Mouse (Mus musculus): ENCODE results near the gene Tph1. TPM values are rescaled to one million over a fixed set of nuclear protein-coding genes. Genes with fewer than 3 reads are reported as not detected.

The Tph1 gene
- total RNA-seq (2014; fragmentation: Nextera tagmentation): 171 and 201 TPM in 2 replicates
- total RNA-seq (2017): 386 and 387 TPM in 2 replicates
- polyA plus RNA-seq (2012): 2.1 and 3.6 TPM in 2 replicates

DNA sequence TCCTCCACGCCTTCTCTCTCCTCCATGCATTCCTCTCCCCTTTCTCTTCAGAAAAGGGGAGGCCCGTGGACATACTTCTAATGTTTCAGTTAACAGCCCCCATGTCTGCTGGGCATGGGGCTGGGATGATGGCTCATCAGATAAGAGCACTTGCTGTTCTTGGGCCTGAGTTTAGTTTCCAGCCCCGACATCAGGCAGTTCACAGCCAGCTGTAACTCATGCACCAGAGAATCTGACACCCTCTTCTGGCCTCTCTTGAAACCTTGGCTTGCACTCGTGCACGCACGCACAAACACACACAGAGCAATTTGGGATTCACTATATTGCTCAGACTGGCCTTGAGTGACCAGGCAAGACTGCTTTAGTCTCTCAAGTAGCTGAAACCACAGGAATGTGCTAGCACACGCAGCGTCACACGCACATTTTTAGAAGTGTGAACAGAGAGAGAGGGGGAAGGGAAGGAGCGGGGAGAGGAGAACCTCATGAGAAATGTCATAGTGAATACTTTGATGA lies at the start of gene Tph1:
Gene Tph1 (minus strand): TSS at position 378 of the 513 bp plus-strand sequence.
- TF ChIP-seq TAL1 (conservative IDR thresholded peaks at IDR 0.05; ENCODE audit: low read depth, low read length) (no peak), GATA1 (IDR thresholded peaks at IDR 0.05; ENCODE audit: borderline replicate concordance, low read length) (no peak), CTCF (IDR thresholded peaks at IDR 0.05; ENCODE audit: low read depth, low read length) (no peak), GATA2 (IDR thresholded peaks at IDR 0.05; ENCODE audit: borderline replicate concordance, low read depth, low read length) (no peak), POLR2AphosphoS5 (IDR thresholded peaks at IDR 0.05; ENCODE audit: insufficient replicate concordance, low read depth, low read length) (no peak)
- ATAC-seq (ENCODE audit: extremely low read depth, insufficient number of reproducible peaks, low FRiP score, poor library complexity, severe bottlenecking) (no peak), DNase-seq (ENCODE audit: low spot score) (no peak)
- H3K4me3 ChIP-seq (ENCODE audit: low read depth, low read length): peak within 1 kb of the TSS; percentile 10; the same call in 1 of the 2 replicates
- 0 out of 2 replicates have a peak, but pooled peaks cover 3% of the 10 kb centered on the region for H3K9me3 ChIP-seq (replicated peaks)
- H3K4me1 ChIP-seq (ENCODE audit: insufficient read depth, low read depth, low read length): peaks cover 82% of the 10 kb centered on the region
- no peaks in the 10 kb centered on the region for H3K36me3 ChIP-seq (replicated peaks)
- no peaks in the 10 kb centered on the region for H3K27me3 ChIP-seq (ENCODE audit: insufficient read depth, low read length)

DNA sequence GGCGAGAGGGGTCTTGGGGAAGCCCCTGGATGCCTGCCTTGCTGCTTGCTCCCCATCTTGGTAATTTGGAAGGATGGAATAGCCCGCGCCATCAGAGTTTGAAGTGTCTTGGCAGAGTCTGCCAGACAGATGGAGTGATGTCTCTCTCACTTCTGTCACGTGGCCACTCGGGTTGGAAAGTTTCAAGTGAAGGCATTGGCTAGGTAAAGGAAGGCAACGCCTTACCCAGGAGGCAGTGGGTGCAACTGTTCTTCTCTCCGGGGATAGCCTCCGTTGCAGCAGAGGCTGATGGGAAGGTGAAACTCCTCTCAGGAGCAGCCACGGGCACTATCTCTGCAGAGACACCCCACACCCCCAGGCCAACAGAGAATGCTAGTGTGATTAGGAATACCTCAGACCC lies 48.1 kb upstream of the Tph1 start:
- Histone ChIP-seq H3K9me3 (replicated peaks) (no peaks in the 10 kb centered on the region), H3K36me3 (replicated peaks) (no peaks in the 10 kb centered on the region), H3K4me1 (ENCODE audit: insufficient read depth, low read depth, low read length) (peaks cover 4% of the 10 kb centered on the region; the same call in 1 of the 2 replicates), H3K4me3 (ENCODE audit: low read depth, low read length) (no peak overlapping the region), H3K27me3 (ENCODE audit: insufficient read depth, low read length) (peaks cover 31% of the 10 kb centered on the region)
- ATAC-seq (ENCODE audit: extremely low read depth, insufficient number of reproducible peaks, low FRiP score, poor library complexity, severe bottlenecking) (no peak), DNase-seq (ENCODE audit: low spot score) (no peak)
- TF ChIP-seq POLR2AphosphoS5 (IDR thresholded peaks at IDR 0.05; ENCODE audit: insufficient replicate concordance, low read depth, low read length) (no peak), GATA1 (IDR thresholded peaks at IDR 0.05; ENCODE audit: borderline replicate concordance, low read length) (no peak), TAL1 (conservative IDR thresholded peaks at IDR 0.05; ENCODE audit: low read depth, low read length) (no peak), CTCF (IDR thresholded peaks at IDR 0.05; ENCODE audit: low read depth, low read length) (no peak), GATA2 (IDR thresholded peaks at IDR 0.05; ENCODE audit: borderline replicate concordance, low read depth, low read length) (no peak)

DNA sequence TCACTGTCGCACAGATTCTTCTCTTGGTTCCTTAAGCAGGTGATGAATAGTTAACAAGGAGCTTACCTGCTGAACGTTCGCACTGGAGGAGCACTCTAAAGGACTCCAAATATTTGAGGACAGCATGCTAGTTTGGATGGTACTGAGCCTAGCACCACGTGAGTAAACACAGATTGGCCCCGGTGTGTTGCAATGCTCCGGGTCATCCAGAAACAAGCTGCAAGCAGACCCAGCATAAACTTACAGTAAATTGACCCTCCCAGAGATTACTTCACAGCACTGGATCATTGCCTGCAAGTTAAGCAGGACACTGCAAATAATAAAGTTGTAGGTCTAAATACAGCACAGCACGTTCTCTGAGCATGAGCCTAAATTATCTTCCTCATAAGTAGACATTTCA lies 47.2 kb upstream of the Tph1 start:
- TF ChIP-seq TAL1 (conservative IDR thresholded peaks at IDR 0.05; ENCODE audit: low read depth, low read length) (no peak), CTCF (IDR thresholded peaks at IDR 0.05; ENCODE audit: low read depth, low read length) (no peak), GATA2 (IDR thresholded peaks at IDR 0.05; ENCODE audit: borderline replicate concordance, low read depth, low read length) (no peak)
- no peak for ATAC-seq (ENCODE audit: extremely low read depth, insufficient number of reproducible peaks, low FRiP score, poor library complexity, severe bottlenecking)
- Histone ChIP-seq H3K27me3 (ENCODE audit: insufficient read depth, low read length) (peaks cover 31% of the 10 kb centered on the region), H3K9me3 (replicated peaks) (no peaks in the 10 kb centered on the region), H3K36me3 (replicated peaks) (no peaks in the 10 kb centered on the region), H3K4me1 (ENCODE audit: insufficient read depth, low read depth, low read length) (peaks cover 4% of the 10 kb centered on the region; the same call in 1 of the 2 replicates), H3K4me3 (ENCODE audit: low read depth, low read length) (no peak overlapping the region)
- no peak for DNase-seq (ENCODE audit: low spot score)

DNA sequence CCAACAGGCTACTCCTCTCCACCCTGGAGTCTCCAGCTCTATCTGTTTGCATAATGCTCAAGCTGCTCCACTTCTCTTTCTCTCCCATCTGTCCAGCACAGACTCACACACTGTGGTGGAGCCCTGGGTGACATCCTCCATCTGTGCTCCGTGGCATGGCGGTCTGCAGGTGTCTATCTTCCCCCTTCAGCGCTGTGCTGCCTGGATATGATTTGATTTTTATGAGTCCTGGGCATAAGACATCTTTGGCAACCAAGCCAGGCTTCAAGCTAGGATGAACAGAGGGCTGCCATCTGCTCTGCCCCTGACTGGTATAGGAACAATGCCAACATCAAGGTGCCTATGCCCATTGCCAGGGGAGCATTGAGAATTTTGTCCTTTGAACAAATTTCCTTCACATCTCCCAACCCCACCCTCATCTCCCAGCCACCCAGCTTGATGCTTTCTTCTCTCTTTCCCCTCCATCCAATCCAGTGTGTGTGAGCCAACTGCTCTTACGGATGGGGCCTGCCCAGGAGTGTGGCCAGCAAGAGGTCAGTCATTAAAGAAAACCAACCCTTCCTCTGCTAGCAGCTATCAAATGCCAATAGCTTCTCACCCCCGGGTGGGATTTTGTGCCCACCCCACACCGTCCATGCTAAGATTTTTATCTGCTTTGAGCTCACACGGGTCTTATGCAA lies 46.4 kb upstream of the Tph1 start:
- no peak for ATAC-seq (ENCODE audit: extremely low read depth, insufficient number of reproducible peaks, low FRiP score, poor library complexity, severe bottlenecking)
- no peak for TF ChIP-seq GATA1 (IDR thresholded peaks at IDR 0.05; ENCODE audit: borderline replicate concordance, low read length)
- no peak for TF ChIP-seq POLR2AphosphoS5 (IDR thresholded peaks at IDR 0.05; ENCODE audit: insufficient replicate concordance, low read depth, low read length)
- no peak for TF ChIP-seq TAL1 (conservative IDR thresholded peaks at IDR 0.05; ENCODE audit: low read depth, low read length)
- TF ChIP-seq CTCF (IDR thresholded peaks at IDR 0.05; ENCODE audit: low read depth, low read length): no peak
- no peak for DNase-seq (ENCODE audit: low spot score)
- H3K36me3 ChIP-seq (replicated peaks): no peaks in the 10 kb centered on the region
- peaks cover 8% of the 10 kb centered on the region for H3K4me1 ChIP-seq (ENCODE audit: insufficient read depth, low read depth, low read length)
- H3K4me3 ChIP-seq (ENCODE audit: low read depth, low read length): no peak overlapping the region
- peaks cover 31% of the 10 kb centered on the region for H3K27me3 ChIP-seq (ENCODE audit: insufficient read depth, low read length)
- H3K9me3 ChIP-seq (replicated peaks): no peaks in the 10 kb centered on the region

DNA sequence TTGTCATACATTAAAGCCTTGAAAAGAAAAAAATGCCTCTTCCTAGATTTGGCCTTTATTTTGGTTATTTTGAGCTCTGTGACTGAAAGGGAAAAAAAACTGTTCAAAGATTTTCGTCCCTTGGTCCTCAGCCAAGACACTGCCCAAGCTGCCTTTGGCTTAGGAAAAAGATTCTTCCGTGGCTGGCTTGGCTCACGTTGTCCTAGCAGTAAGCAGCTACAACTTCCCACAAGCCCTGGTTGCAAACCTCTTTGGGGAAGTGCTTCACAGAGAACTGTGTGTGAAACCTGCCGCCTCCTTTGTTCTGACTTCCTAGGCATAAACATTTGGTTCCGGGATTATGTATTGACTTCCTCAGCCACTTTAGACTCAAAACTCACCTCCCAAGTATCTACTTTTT lies 44.6 kb upstream of the Tph1 start:
- H3K4me3 ChIP-seq (ENCODE audit: low read depth, low read length): no peak overlapping the region
- peaks cover 24% of the 10 kb centered on the region for H3K4me1 ChIP-seq (ENCODE audit: insufficient read depth, low read depth, low read length)
- no peaks in the 10 kb centered on the region for H3K36me3 ChIP-seq (replicated peaks)
- TF ChIP-seq GATA1 (IDR thresholded peaks at IDR 0.05; ENCODE audit: borderline replicate concordance, low read length) (no peak), CTCF (IDR thresholded peaks at IDR 0.05; ENCODE audit: low read depth, low read length) (no peak), POLR2AphosphoS5 (IDR thresholded peaks at IDR 0.05; ENCODE audit: insufficient replicate concordance, low read depth, low read length) (no peak), TAL1 (conservative IDR thresholded peaks at IDR 0.05; ENCODE audit: low read depth, low read length) (no peak), GATA2 (IDR thresholded peaks at IDR 0.05; ENCODE audit: borderline replicate concordance, low read depth, low read length) (no peak)
- no peaks in the 10 kb centered on the region for H3K9me3 ChIP-seq (replicated peaks)
- peaks cover 28% of the 10 kb centered on the region for H3K27me3 ChIP-seq (ENCODE audit: insufficient read depth, low read length)
- DNase-seq (ENCODE audit: low spot score) (no peak), ATAC-seq (ENCODE audit: extremely low read depth, insufficient number of reproducible peaks, low FRiP score, poor library complexity, severe bottlenecking) (no peak)

DNA sequence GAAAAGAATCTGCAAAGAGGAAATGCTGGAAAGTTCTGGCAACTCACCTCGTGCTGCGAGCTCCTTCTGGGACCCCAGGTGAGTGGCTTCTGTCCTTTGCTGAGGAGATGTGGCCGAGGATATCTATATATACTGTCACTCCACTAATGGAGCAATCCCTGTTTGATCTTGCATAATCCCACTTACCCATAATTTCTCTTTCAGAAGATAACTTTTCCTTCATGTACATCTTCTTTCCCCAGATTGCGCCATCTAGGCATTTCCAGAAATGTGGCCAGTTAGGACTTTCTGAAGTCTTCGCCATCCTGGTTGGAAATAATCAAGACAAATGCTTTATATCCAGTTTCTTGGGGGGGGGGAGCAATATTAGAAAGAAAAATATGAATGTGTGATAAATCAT lies 43.3 kb upstream of the Tph1 start, which contains the start of gene Saa3:
Gene Saa3 (minus strand): TSS at position 101 of the 400 bp plus-strand sequence.
- H3K9me3 ChIP-seq (replicated peaks): no peaks in the 10 kb centered on the region
- DNase-seq (ENCODE audit: low spot score): no peak
- peaks cover 22% of the 10 kb centered on the region for H3K27me3 ChIP-seq (ENCODE audit: insufficient read depth, low read length)
- no peak for ATAC-seq (ENCODE audit: extremely low read depth, insufficient number of reproducible peaks, low FRiP score, poor library complexity, severe bottlenecking)
- TF ChIP-seq GATA2 (IDR thresholded peaks at IDR 0.05; ENCODE audit: borderline replicate concordance, low read depth, low read length) (no peak), TAL1 (conservative IDR thresholded peaks at IDR 0.05; ENCODE audit: low read depth, low read length) (no peak), GATA1 (IDR thresholded peaks at IDR 0.05; ENCODE audit: borderline replicate concordance, low read length) (no peak), POLR2AphosphoS5 (IDR thresholded peaks at IDR 0.05; ENCODE audit: insufficient replicate concordance, low read depth, low read length) (no peak), CTCF (IDR thresholded peaks at IDR 0.05; ENCODE audit: low read depth, low read length) (no peak)
- no peaks in the 10 kb centered on the region for H3K36me3 ChIP-seq (replicated peaks)
- H3K4me1 ChIP-seq (ENCODE audit: insufficient read depth, low read depth, low read length): peaks cover 26% of the 10 kb centered on the region
- H3K4me3 ChIP-seq (ENCODE audit: low read depth, low read length): no peak within 1 kb of the TSS

All from G1E (cell line).